Mouse (Mus musculus) mesoderm, embryonic 11.5 days (tissue): ENCODE results near the gene Olfr547.
"Not testable (repeated sequence)": the region's sequence is repeated elsewhere in the genome, so short reads cannot be mapped to it uniquely, and the experiment has no call there.

Source experiments
- DNase-seq: peaks from one replicate; pipeline ENCODE4 v3.0.0-alpha.2; 2012; ENCODE audit warnings: low read depth, low spot score

The Olfr547 gene

GRCm38 (mm10) chr7:102534449-102534848 lies at the start of gene Olfr547:
Gene Olfr547, plus strand, starts transcription at chr7:102534749.
- no peak for DNase-seq

GRCm38 (mm10) chr7:102484766-102485165 lies 49.8 kb upstream of the Olfr547 start:
- DNase-seq = not testable (repeated sequence)

- DNase-seq = no peak
These were observed 48.4 kb upstream of the Olfr547 start for GRCm38 (mm10) chr7:102486105-102486504.

GRCm38 (mm10) chr7:102488161-102488560 lies 46.4 kb upstream of the Olfr547 start, which contains the start of gene Olfr544:
Gene Olfr544, minus strand, starts transcription at chr7:102488313.
- no peak for DNase-seq

- DNase-seq = not testable (repeated sequence)
These were observed 40.1 kb upstream of the Olfr547 start for GRCm38 (mm10) chr7:102494416-102494815.

GRCm38 (mm10) chr7:102499473-102499872 lies 35.1 kb upstream of the Olfr547 start, which contains the start of gene Olfr545:
Gene Olfr545, minus strand, starts transcription at chr7:102499573.
- no peak for DNase-seq

GRCm38 (mm10) chr7:102501986-102502385 lies 32.6 kb upstream of the Olfr547 start:
- DNase-seq = no peak

- DNase-seq = peak; percentile 79
These were observed 27.7 kb upstream of the Olfr547 start for GRCm38 (mm10) chr7:102506848-102507247.

- DNase-seq = no peak
These were observed 26.5 kb upstream of the Olfr547 start for GRCm38 (mm10) chr7:102508066-102508465.

GRCm38 (mm10) chr7:102508666-102509065 lies 25.9 kb upstream of the Olfr547 start:
- DNase-seq = no peak

- DNase-seq = no peak
These were observed 24.8 kb upstream of the Olfr547 start for GRCm38 (mm10) chr7:102509726-102510125.

GRCm38 (mm10) chr7:102511927-102512326 lies 22.6 kb upstream of the Olfr547 start:
- no peak for DNase-seq

- peak; percentile 85 for DNase-seq
These were observed 21.6 kb upstream of the Olfr547 start for GRCm38 (mm10) chr7:102512814-102513435.

- no peak for DNase-seq
These were observed 20.4 kb upstream of the Olfr547 start for GRCm38 (mm10) chr7:102514144-102514543.

GRCm38 (mm10) chr7:102516261-102517050 lies 18.1 kb upstream of the Olfr547 start:
- DNase-seq = no peak

GRCm38 (mm10) chr7:102517051-102517335 lies 17.6 kb upstream of the Olfr547 start:
- DNase-seq = no peak

GRCm38 (mm10) chr7:102529052-102529451 lies 5.5 kb upstream of the Olfr547 start:
- no peak for DNase-seq

- no peak for DNase-seq
These were observed 6.0 kb downstream of the Olfr547 start, which contains the start of gene Olfr548-ps1 for GRCm38 (mm10) chr7:102540596-102540995. Gene Olfr548-ps1, plus strand, starts transcription at chr7:102540896.

GRCm38 (mm10) chr7:102541251-102541650 lies 6.7 kb downstream of the Olfr547 start:
- DNase-seq = no peak

GRCm38 (mm10) chr7:102549570-102549969 lies 15.0 kb downstream of the Olfr547 start, which contains the start of gene Olfr549:
Gene Olfr549, plus strand, starts transcription at chr7:102549870.
- DNase-seq = no peak

- no peak for DNase-seq
These were observed 18.7 kb downstream of the Olfr547 start for GRCm38 (mm10) chr7:102553279-102553678.

GRCm38 (mm10) chr7:102564999-102565997 lies 30.7 kb downstream of the Olfr547 start, which contains the start of gene Trim21:
Gene Trim21, minus strand, starts transcription at chr7:102565486.
- peak; percentile 75 for DNase-seq
